Mouse (Mus musculus) lung, embryonic 16.5 days (tissue): Measurements from ENCODE around the gene Dhrs3. TPM values are rescaled to one million over a fixed set of nuclear protein-coding genes. Genes with fewer than 3 reads are reported as not detected.

Source experiments
- ATAC-seq: fragments of 200-750 bp; cut with Nextera tagmentation; 2 replicates; pipeline ENCODE4 v1.8.0; 2017; ENCODE audit warnings: low read depth, mild to moderate bottlenecking, moderate library complexity
- H3K27ac ChIP-seq: fragments of 300-500 bp; sonication (generic); 2 replicates; pipeline ENCODE4 v1.5.1; 2014; ENCODE audit warnings: mild to moderate bottlenecking, control low read depth, low read length
- H3K27me3 ChIP-seq: fragments of 300-500 bp; sonication (generic); 2 replicates; pipeline ENCODE4 v1.6.1; 2014; ENCODE audit warnings: low read depth, low read length, mixed read lengths; ENCODE audit not compliant: control insufficient read depth, insufficient read depth
- H3K36me3 ChIP-seq: fragments of 300-500 bp; sonication (generic); 2 replicates; pipeline ENCODE4 v1.6.1; 2014; ENCODE audit warnings: low read length; ENCODE audit not compliant: control insufficient read depth, insufficient read depth
- H3K4me1 ChIP-seq: fragments of 300-500 bp; sonication (generic); replicated peaks from 2 replicates; pipeline ENCODE4 v1.6.1; 2014; ENCODE audit warnings: low read length, mixed read lengths; ENCODE audit not compliant: control insufficient read depth, insufficient read depth
- H3K4me2 ChIP-seq: fragments of 300-500 bp; sonication (generic); 2 replicates; pipeline ENCODE4 v1.6.1; 2014; ENCODE audit warnings: low read depth, low read length, control low read depth
- H3K4me3 ChIP-seq: fragments of 300-500 bp; sonication (generic); 2 replicates; pipeline ENCODE4 v1.5.1; 2014; ENCODE audit warnings: mild to moderate bottlenecking, low read length, control low read depth
- H3K9ac ChIP-seq: fragments of 300-500 bp; sonication (generic); 2 replicates; pipeline ENCODE4 v1.6.1; 2014; ENCODE audit warnings: low read length, control low read depth
- H3K9me3 ChIP-seq: fragments of 300-500 bp; sonication (generic); 2 replicates; pipeline ENCODE4 v1.6.1; 2016; ENCODE audit warnings: low read length; ENCODE audit not compliant: control insufficient read depth
- WGBS: fragments of 180-500 bp; shearing (Covaris S2); extraction: QIAGEN DNeasy Blood & Tissue Kit; methylation state at CpG from one replicate; pipeline ENCODE4 v1.1.7; 2014; 5-methylcytosine and 5-hydroxymethylcytosine counted together
- polyA plus RNA-seq: library from polyadenylated mRNA; unstranded; fragments of >200 nt; fragmentation: Nextera tagmentation; extraction: Ambion mirVana; gene quantifications from 2 replicates; pipeline ENCODE4 v1.2.1, GENCODE M21; 2015

The Dhrs3 gene
- polyA plus RNA-seq: 67.6 and 77.3 TPM in 2 replicates

GRCm38 (mm10) chr4:144892133-144892936 lies at the start of gene Dhrs3:
Gene Dhrs3 (plus strand): TSS chr4:144892827.
- under 1% methylated on average over 55 of the region's 55 CpGs for WGBS
- peaks cover 32% of the 10 kb centered on the region for H3K4me1 ChIP-seq
- ATAC-seq: peak; percentile 76
- H3K9me3 ChIP-seq: no peaks in the 10 kb centered on the region
- H3K36me3 ChIP-seq: no peaks in the 10 kb centered on the region
- peak within 1 kb of the TSS; percentile 69 for H3K4me3 ChIP-seq
- peak within 1 kb of the TSS; percentile 87 for H3K4me2 ChIP-seq
- H3K27ac ChIP-seq: peak within 1 kb of the TSS; percentile 92
- no peaks in the 10 kb centered on the region for H3K27me3 ChIP-seq
- peak within 1 kb of the TSS; percentile 76 for H3K9ac ChIP-seq

GRCm38 (mm10) chr4:144861756-144862505 lies 30.7 kb upstream of the Dhrs3 start:
- 84% methylated on average over 3 of the region's 3 CpGs for WGBS
- Histone ChIP-seq H3K27ac (no peak overlapping the region), H3K4me3 (no peak overlapping the region), H3K36me3 (no peaks in the 10 kb centered on the region), H3K9me3 (no peaks in the 10 kb centered on the region), H3K27me3 (no peaks in the 10 kb centered on the region), H3K9ac (no peak overlapping the region), H3K4me1 (no peaks in the 10 kb centered on the region), H3K4me2 (no peak overlapping the region)
- ATAC-seq: no peak

GRCm38 (mm10) chr4:144867926-144868325 lies 24.7 kb upstream of the Dhrs3 start:
- Histone ChIP-seq H3K27ac (no peak overlapping the region), H3K4me3 (no peak overlapping the region), H3K4me2 (no peak overlapping the region), H3K4me1 (no peaks in the 10 kb centered on the region), H3K27me3 (no peaks in the 10 kb centered on the region), H3K9ac (no peak overlapping the region), H3K36me3 (no peaks in the 10 kb centered on the region), H3K9me3 (no peaks in the 10 kb centered on the region)
- 62% methylated on average over 5 of the region's 5 CpGs for WGBS
- no peak for ATAC-seq

- H3K9me3 ChIP-seq: no peaks in the 10 kb centered on the region
- H3K4me2 ChIP-seq: no peak overlapping the region
- no peak overlapping the region for H3K4me3 ChIP-seq
- no peak for ATAC-seq
- no peaks in the 10 kb centered on the region for H3K36me3 ChIP-seq
- 66% methylated on average over 4 of the region's 4 CpGs for WGBS
- no peak overlapping the region for H3K9ac ChIP-seq
- H3K4me1 ChIP-seq: no peaks in the 10 kb centered on the region
- H3K27me3 ChIP-seq: no peaks in the 10 kb centered on the region
- no peak overlapping the region for H3K27ac ChIP-seq
Observed at GRCm38 (mm10) chr4:144868584-144868983, 24.0 kb upstream of the Dhrs3 start.

GRCm38 (mm10) chr4:144872905-144873304 lies 19.7 kb upstream of the Dhrs3 start:
- Histone ChIP-seq H3K27ac (no peak overlapping the region), H3K4me1 (no peaks in the 10 kb centered on the region), H3K9me3 (no peaks in the 10 kb centered on the region), H3K4me2 (no peak overlapping the region), H3K4me3 (no peak overlapping the region), H3K27me3 (no peaks in the 10 kb centered on the region), H3K9ac (no peak overlapping the region), H3K36me3 (no peaks in the 10 kb centered on the region)
- WGBS: 31% methylated on average over 6 of the region's 6 CpGs
- ATAC-seq: no peak

- Histone ChIP-seq H3K36me3 (no peaks in the 10 kb centered on the region), H3K9me3 (no peaks in the 10 kb centered on the region), H3K4me1 (no peaks in the 10 kb centered on the region), H3K4me3 (no peak overlapping the region), H3K27me3 (no peaks in the 10 kb centered on the region), H3K27ac (no peak overlapping the region), H3K9ac (no peak overlapping the region), H3K4me2 (no peak overlapping the region)
- no peak for ATAC-seq
- WGBS: 62% methylated on average over 2 of the region's 2 CpGs
Observed at GRCm38 (mm10) chr4:144875576-144876093, 17.0 kb upstream of the Dhrs3 start.

GRCm38 (mm10) chr4:144879549-144879948 lies 13.1 kb upstream of the Dhrs3 start:
- Histone ChIP-seq H3K9me3 (no peaks in the 10 kb centered on the region), H3K4me1 (no peaks in the 10 kb centered on the region), H3K4me3 (no peak overlapping the region), H3K36me3 (no peaks in the 10 kb centered on the region), H3K27me3 (no peaks in the 10 kb centered on the region), H3K9ac (no peak overlapping the region), H3K4me2 (no peak overlapping the region), H3K27ac (no peak overlapping the region)
- no peak for ATAC-seq
- 33% methylated on average over 1 of the region's 1 CpGs for WGBS

- no peak overlapping the region for H3K9ac ChIP-seq
- H3K4me2 ChIP-seq: no peak overlapping the region
- no peaks in the 10 kb centered on the region; the same call in 1 of the 2 replicates for H3K4me1 ChIP-seq
- no peak overlapping the region for H3K27ac ChIP-seq
- no peak overlapping the region for H3K4me3 ChIP-seq
- ATAC-seq: no peak
- H3K9me3 ChIP-seq: no peaks in the 10 kb centered on the region
- 79% methylated on average over 2 of the region's 2 CpGs for WGBS
- H3K27me3 ChIP-seq: no peaks in the 10 kb centered on the region
- no peaks in the 10 kb centered on the region for H3K36me3 ChIP-seq
Observed at GRCm38 (mm10) chr4:144881376-144881775, 11.3 kb upstream of the Dhrs3 start.

- no peak overlapping the region for H3K27ac ChIP-seq
- no peaks in the 10 kb centered on the region for H3K27me3 ChIP-seq
- H3K4me1 ChIP-seq: no peaks in the 10 kb centered on the region; the same call in 1 of the 2 replicates
- no peak overlapping the region for H3K9ac ChIP-seq
- peak; percentile 34; the same call in 1 of the 2 replicates for ATAC-seq
- no peak overlapping the region for H3K4me2 ChIP-seq
- no peak overlapping the region for H3K4me3 ChIP-seq
- H3K9me3 ChIP-seq: no peaks in the 10 kb centered on the region
- WGBS: 52% methylated on average over 8 of the region's 8 CpGs
- no peaks in the 10 kb centered on the region for H3K36me3 ChIP-seq
Observed at GRCm38 (mm10) chr4:144882881-144883331, 9.7 kb upstream of the Dhrs3 start.
